Mouse (Mus musculus) E14TG2a.4 (cell line): ENCODE data around the gene Zbtb20.

Source experiments
- CTCF ChIP-seq: conservative IDR thresholded peaks from 2 replicates; pipeline ENCODE4 v1.5.1; 2014; ENCODE audit warnings: low read length
- NANOG ChIP-seq: IDR thresholded peaks from 2 replicates; pipeline ENCODE4 v1.6.1; 2014; ENCODE audit warnings: borderline replicate concordance, low read length, mixed read lengths
- POU5F1 ChIP-seq: IDR thresholded peaks from 2 replicates; pipeline ENCODE4 v1.6.1; 2014; ENCODE audit warnings: low read length, borderline replicate concordance

DNA sequence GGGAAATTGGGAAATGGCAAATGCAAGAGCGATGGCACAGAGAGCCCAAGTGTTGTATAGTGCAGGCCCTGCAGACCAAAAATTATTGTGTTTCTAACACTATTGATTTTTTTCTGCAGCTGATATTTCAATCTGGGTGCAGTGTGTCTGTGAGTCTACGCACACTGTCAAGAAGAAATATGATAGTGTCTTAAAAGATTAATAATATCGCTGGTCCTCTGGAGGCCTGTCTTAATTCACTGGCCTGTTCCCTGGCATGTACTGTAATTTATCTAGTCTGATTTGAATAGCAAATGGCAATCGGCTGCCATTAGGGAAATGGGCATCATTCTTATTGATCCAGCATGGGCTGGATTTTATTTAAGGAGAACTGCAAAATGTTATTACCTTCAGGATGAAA lies 401.1 kb downstream of the Zbtb20 start:
- TF ChIP-seq CTCF (no peak), NANOG (no peak), POU5F1 (no peak)
